Mouse (Mus musculus): ENCODE data around the gene Bicd2. TPM values are rescaled to one million over a fixed set of nuclear protein-coding genes. Genes with fewer than 3 reads are reported as not detected.

Bicd2 gene
- polyA plus RNA-seq, 1 experiment from 2014 or later: 45.2 TPM

DNA sequence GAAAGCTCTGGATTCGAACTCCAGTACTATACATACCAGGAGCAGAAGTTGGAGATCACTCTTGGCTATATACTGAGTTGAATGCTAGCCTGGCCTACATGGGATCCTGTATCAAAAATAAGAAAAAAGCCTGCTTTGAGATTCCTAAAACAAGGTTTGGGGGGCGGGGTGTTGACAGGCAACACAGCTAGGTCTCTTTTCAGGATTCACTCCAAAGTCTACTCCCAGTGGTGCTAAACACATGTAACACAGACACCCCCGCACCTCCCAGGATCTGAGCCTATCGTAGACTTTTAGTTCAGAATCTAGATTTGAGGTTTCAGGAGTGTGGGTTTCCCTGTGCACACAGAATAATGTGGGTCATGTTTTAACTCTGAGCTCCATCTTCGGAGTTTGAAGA, 18.6 kb upstream of the Bicd2 start:
- H3K27me3 ChIP-seq: no peaks in the 10 kb centered on the region
- no peak for TF ChIP-seq CTCF (IDR thresholded peaks at IDR 0.05)
- no peak for ATAC-seq
- POLR2A ChIA-PET: interaction anchor here (1.4 to 1.7 kb wide), 2 partner anchors 14 to 29 kb away, joined by 3 to 4 read pairs; no protein-coding TSS in a partner anchor
- DNase-seq (ENCODE audit: low read depth, low spot score): no peak
- in situ Hi-C loops (cut with MboI; ENCODE audit: low pct_unique_long_range_greater_than_20kb): no loop called here
- CTCF ChIA-PET: interaction anchor here (0.7 to 5.2 kb wide), 6 partner anchors 12 to 102 kb away, joined by 3 to 30 read pairs (median 4); no protein-coding TSS in a partner anchor

DNA sequence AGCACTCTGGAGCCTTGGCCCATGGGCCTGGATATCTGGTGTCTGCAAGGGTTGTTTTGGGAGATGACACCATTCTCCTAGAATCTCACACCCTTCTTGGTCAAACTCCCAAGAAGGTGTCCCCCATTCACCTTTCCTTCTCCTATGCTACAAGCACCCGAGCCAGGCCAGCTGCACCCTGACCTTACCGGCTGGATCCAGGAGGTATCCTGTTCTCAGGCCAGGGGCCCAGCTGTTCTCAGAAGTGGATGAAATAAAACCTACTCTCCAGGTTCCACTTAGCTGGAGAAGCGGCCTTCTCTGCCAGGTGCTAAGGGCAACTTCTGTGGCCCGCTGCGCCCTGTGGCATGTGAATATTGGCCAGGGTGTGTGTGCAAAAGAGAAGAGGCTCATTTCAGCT, 16.5 kb upstream of the Bicd2 start:
- in situ Hi-C loops (cut with MboI; ENCODE audit: low pct_unique_long_range_greater_than_20kb): no loop called here
- no peak for TF ChIP-seq CTCF (IDR thresholded peaks at IDR 0.05)

GRCm38 (mm10) chr13:49326246-49327206, 14.9 kb upstream of the Bicd2 start:
- H3K27me3 ChIP-seq: no peaks in the 10 kb centered on the region
- peak; percentile 68 for TF ChIP-seq CTCF (IDR thresholded peaks at IDR 0.05)
- ChIA-PET POLR2A (no interaction called here), CTCF (interaction anchor here (0.8 to 2.3 kb wide), 7 partner anchors 9 to 64 kb away, joined by 3 to 10 read pairs (median 5); no protein-coding TSS in a partner anchor)
- DNase-seq (ENCODE audit: low read depth, low spot score): no peak
- in situ Hi-C loops (cut with MboI; ENCODE audit: low pct_unique_long_range_greater_than_20kb): no loop called here
- ATAC-seq: no peak

More for the DNA sequence above, 16.5 kb upstream of the Bicd2 start:
- CTCF ChIA-PET: interaction anchor here (0.9 to 2.4 kb wide), 2 partner anchors 14 to 56 kb away, joined by 3 to 7 read pairs; no protein-coding TSS in a partner anchor
- H3K27me3 ChIP-seq: no peaks in the 10 kb centered on the region
- ATAC-seq (no peak), DNase-seq (ENCODE audit: low read depth, low spot score) (no peak)
- POLR2A ChIA-PET: no interaction called here

GRCm38 (mm10) chr13:49328101-49328500, 13.3 kb upstream of the Bicd2 start:
- TF ChIP-seq CTCF (IDR thresholded peaks at IDR 0.05): no peak
- in situ Hi-C loops (cut with MboI; ENCODE audit: low pct_unique_long_range_greater_than_20kb): no loop called here
- no peaks in the 10 kb centered on the region for H3K27me3 ChIP-seq
- ChIA-PET POLR2A (no interaction called here), CTCF (no interaction called here)
- no peak for ATAC-seq
- no peak for DNase-seq (ENCODE audit: low read depth, low spot score)

GRCm38 (mm10) chr13:49333250-49333649, 8.1 kb upstream of the Bicd2 start:
- no peak for DNase-seq (ENCODE audit: low read depth, low spot score)
- H3K27me3 ChIP-seq: no peaks in the 10 kb centered on the region
- ATAC-seq: no peak
- in situ Hi-C loops (cut with MboI; ENCODE audit: low pct_unique_long_range_greater_than_20kb): no loop called here
- CTCF ChIA-PET: interaction anchor here (0.9 kb wide), 1 partner anchor 59 kb away, joined by 3 read pairs; no protein-coding TSS in a partner anchor
- POLR2A ChIA-PET: no interaction called here
- no peak for TF ChIP-seq CTCF (IDR thresholded peaks at IDR 0.05)

GRCm38 (mm10) chr13:49335077-49335982, 6.1 kb upstream of the Bicd2 start:
- H3K27me3 ChIP-seq: no peaks in the 10 kb centered on the region
- ChIA-PET CTCF (interaction anchor here (0.9 to 3.7 kb wide), 4 partner anchors 9 to 46 kb away, joined by 4 to 20 read pairs (median 8); no protein-coding TSS in a partner anchor), POLR2A (interaction anchor here (1.5 kb wide), 1 partner anchor 12 kb away, joined by 4 read pairs; no protein-coding TSS in a partner anchor)
- no peak for DNase-seq (ENCODE audit: low read depth, low spot score)
- in situ Hi-C loops (cut with MboI; ENCODE audit: low pct_unique_long_range_greater_than_20kb): no loop called here
- TF ChIP-seq CTCF (IDR thresholded peaks at IDR 0.05): no peak
- no peak for ATAC-seq

GRCm38 (mm10) chr13:49338893-49339546, 2.4 kb upstream of the Bicd2 start:
- ChIA-PET CTCF (interaction anchor here (0.6 to 4.3 kb wide), 14 partner anchors 13 to 312 kb away, joined by 3 to 52 read pairs (median 3); no protein-coding TSS in a partner anchor), POLR2A (interaction anchor here (1.2 to 1.3 kb wide), 2 partner anchors 39 to 44 kb away, joined by 3 to 4 read pairs; no protein-coding TSS in a partner anchor)
- in situ Hi-C loops (cut with MboI; ENCODE audit: low pct_unique_long_range_greater_than_20kb): no loop called here
- DNase-seq (ENCODE audit: low read depth, low spot score) (no peak), ATAC-seq (no peak)
- no peaks in the 10 kb centered on the region for H3K27me3 ChIP-seq
- TF ChIP-seq CTCF (IDR thresholded peaks at IDR 0.05): no peak

GRCm38 (mm10) chr13:49341831-49342722, 692 bp downstream of the Bicd2 start:
- no peak for TF ChIP-seq CTCF (IDR thresholded peaks at IDR 0.05)
- no peak for DNase-seq (ENCODE audit: low read depth, low spot score)

DNA sequence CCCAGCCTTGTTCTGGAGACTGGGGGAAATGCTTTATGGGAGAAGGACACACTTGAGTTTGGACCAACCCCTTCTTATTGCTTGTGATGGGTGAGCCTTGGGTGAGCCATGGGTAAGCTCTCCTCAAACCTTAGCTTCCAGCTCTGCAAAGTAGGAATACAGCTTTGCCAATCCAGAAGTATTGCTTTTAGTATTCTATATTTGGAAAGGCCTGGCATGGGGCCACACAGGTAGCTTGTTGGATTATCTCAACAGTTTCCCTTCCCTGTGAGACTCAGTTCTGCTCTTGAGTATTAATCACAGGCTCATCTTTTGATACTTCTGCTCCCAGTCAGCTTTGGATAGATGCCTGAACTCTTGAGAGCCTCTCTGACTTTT, 1.3 kb downstream of the Bicd2 start:
- no peak for ATAC-seq

More at GRCm38 (mm10) chr13:49341831-49342722, 692 bp downstream of the Bicd2 start:
- peak; percentile 7 for ATAC-seq
- H3K27me3 ChIP-seq: no peaks in the 10 kb centered on the region
- in situ Hi-C loops (cut with MboI; ENCODE audit: low pct_unique_long_range_greater_than_20kb): no loop called here
- ChIA-PET CTCF (interaction anchor here (1.1 to 4.3 kb wide), 2 partner anchors 40 to 46 kb away, joined by 3 to 52 read pairs; no protein-coding TSS in a partner anchor), POLR2A (interaction anchor here (0.6 to 2.0 kb wide), 3 partner anchors 25 to 396 kb away, joined by 3 to 7 read pairs (median 6); no protein-coding TSS in a partner anchor)

More for the DNA sequence above, 1.3 kb downstream of the Bicd2 start:
- CTCF ChIA-PET: no interaction called here
- no peak for TF ChIP-seq CTCF (IDR thresholded peaks at IDR 0.05)
- DNase-seq (ENCODE audit: low read depth, low spot score): no peak
- in situ Hi-C loops (cut with MboI; ENCODE audit: low pct_unique_long_range_greater_than_20kb): no loop called here
- POLR2A ChIA-PET: interaction anchor here (0.6 to 1.8 kb wide), 2 partner anchors 25 to 395 kb away, joined by 3 to 7 read pairs; no protein-coding TSS in a partner anchor
- H3K27me3 ChIP-seq: no peaks in the 10 kb centered on the region
